Comparison of ENCODE assay signal across 8 mouse cellular contexts in the genomic region with DNA sequence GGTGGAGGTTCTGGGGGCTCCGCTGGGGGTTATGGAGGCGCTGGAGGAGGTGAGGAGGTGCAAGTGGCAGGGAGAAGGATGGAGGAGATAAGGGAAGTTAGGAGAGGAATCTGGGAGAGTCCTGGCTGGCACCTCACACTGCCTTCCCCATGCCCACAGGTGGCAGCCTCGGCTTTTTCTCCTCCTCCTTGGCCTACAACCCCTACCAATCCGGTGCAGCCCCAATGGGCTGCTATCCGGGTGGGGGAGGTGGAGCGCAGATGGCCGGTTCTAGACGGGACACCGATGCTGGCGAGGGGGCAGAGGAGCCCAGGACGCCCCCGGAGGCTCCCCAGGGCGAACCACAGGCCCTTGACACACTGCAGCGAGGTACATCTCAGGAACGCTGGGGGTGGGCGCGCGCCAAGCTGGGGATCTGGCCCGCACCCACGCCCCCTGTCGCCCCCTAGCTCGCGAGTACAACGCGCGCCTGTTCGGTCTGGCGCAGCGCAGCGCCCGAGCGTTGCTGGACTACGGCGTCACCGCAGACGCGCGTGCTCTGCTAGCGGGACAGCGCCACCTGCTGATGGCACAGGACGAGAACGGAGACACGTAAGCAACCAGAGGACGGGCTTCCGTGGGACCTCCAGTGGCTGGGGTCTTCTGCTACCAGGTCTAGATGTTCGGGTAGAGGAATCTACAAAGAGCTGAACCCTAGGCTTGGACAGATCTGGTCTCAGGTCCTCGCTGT. TPM values are rescaled to one million over a fixed set of nuclear protein-coding genes. Genes with fewer than 3 reads are reported as not detected.
DNase-seq lines count a peak whose midpoint lies in the region; ATAC-seq and TF ChIP-seq lines count a peak whose summit lies in the region.

No protein-coding gene starts in this region.

- TF ChIP-seq CTCF in C2C12 (IDR thresholded peaks at IDR 0.05; ENCODE audit: control insufficient read depth, insufficient read depth, insufficient read length): peak; percentile 96
- TF ChIP-seq CTCF in embryonic fibroblast, embryonic 13.5 days (IDR thresholded peaks at IDR 0.05; ENCODE audit: borderline replicate concordance, insufficient read depth, low read length): peak; percentile 100

- no peaks in the 10 kb centered on the region for H3K27me3 ChIP-seq in C2C12 (ENCODE audit: control insufficient read depth, insufficient read depth, insufficient read length)
- H3K27me3 ChIP-seq in heart, embryonic 12.5 days (replicated peaks): peaks cover 62% of the 10 kb centered on the region
- peaks cover 15% of the 10 kb centered on the region for H3K27me3 ChIP-seq in kidney, embryonic 16.5 days (ENCODE audit: insufficient read depth, low read length)
- peaks cover 33% of the 10 kb centered on the region for H3K27me3 ChIP-seq in liver, embryonic 13.5 days
- H3K27me3 ChIP-seq in stomach, embryonic 16.5 days (ENCODE audit: control insufficient read depth, insufficient read depth, low read length): no peaks in the 10 kb centered on the region

- peak overlapping the region; percentile 68 for H3K9ac ChIP-seq in heart, embryonic 12.5 days
- peak overlapping the region; percentile 67 for H3K9ac ChIP-seq in kidney, embryonic 16.5 days (replicated peaks; ENCODE audit: low read length)
- peak overlapping the region; percentile 74 for H3K9ac ChIP-seq in liver, embryonic 13.5 days
- H3K9ac ChIP-seq in stomach, embryonic 16.5 days (ENCODE audit: low read length): peak overlapping the region; percentile 72

- ATAC-seq in heart, embryonic 12.5 days (ENCODE audit: insufficient number of reproducible peaks, low FRiP score): no peak
- ATAC-seq in kidney, embryonic 16.5 days (ENCODE audit: low FRiP score, low TSS enrichment): no peak
- no peak for ATAC-seq in liver, embryonic 13.5 days (ENCODE audit: low read depth)
- ATAC-seq in stomach, embryonic 16.5 days (ENCODE audit: insufficient read depth, low FRiP score): peak; percentile 19; the same call in 1 of the 2 replicates

- peak overlapping the region; percentile 74 for H3K4me2 ChIP-seq in heart, embryonic 12.5 days
- H3K4me2 ChIP-seq in kidney, embryonic 16.5 days (replicated peaks; ENCODE audit: low read depth, low read length): peak overlapping the region; percentile 79
- peak overlapping the region; percentile 90 for H3K4me2 ChIP-seq in liver, embryonic 13.5 days
- H3K4me2 ChIP-seq in stomach, embryonic 16.5 days (ENCODE audit: low read depth, low read length): peak overlapping the region; percentile 80

- no peak for TF ChIP-seq POLR2A in embryonic fibroblast, embryonic 13.5 days (IDR thresholded peaks at IDR 0.05; ENCODE audit: low read depth, low read length)

- peaks cover under 1% of the 10 kb centered on the region; the same call in 1 of the 2 replicates for H3K4me1 ChIP-seq in embryonic fibroblast, embryonic 13.5 days (ENCODE audit: control insufficient read depth, insufficient read depth, low read length)
- H3K4me1 ChIP-seq in heart, embryonic 12.5 days (replicated peaks): peaks cover 22% of the 10 kb centered on the region
- H3K4me1 ChIP-seq in kidney, embryonic 16.5 days (ENCODE audit: insufficient read depth, low read length): peaks cover 13% of the 10 kb centered on the region
- H3K4me1 ChIP-seq in liver, embryonic 13.5 days (replicated peaks): peaks cover 69% of the 10 kb centered on the region
- peaks cover 14% of the 10 kb centered on the region for H3K4me1 ChIP-seq in stomach, embryonic 16.5 days (ENCODE audit: control insufficient read depth, insufficient read depth, low read length)

- H3K79me3 ChIP-seq in C2C12 (ENCODE audit: low read depth): no peaks in the 10 kb centered on the region

- 2% methylated on average over 47 of the region's 47 CpGs for WGBS in heart, embryonic 12.5 days
- 2% methylated on average over 47 of the region's 47 CpGs for WGBS in kidney, embryonic 16.5 days
- WGBS in liver, embryonic 13.5 days (ENCODE audit: insufficient replicate concordance): 1% methylated on average over 47 of the region's 47 CpGs
- 2% methylated on average over 47 of the region's 47 CpGs for WGBS in stomach, embryonic 16.5 days

- peaks cover 17% of the 10 kb centered on the region for H3K79me2 ChIP-seq in C2C12 (ENCODE audit: control insufficient read depth, insufficient read depth)

- H3K36me3 ChIP-seq in C2C12 (ENCODE audit: control insufficient read depth, insufficient read depth): peaks cover 41% of the 10 kb centered on the region
- peaks cover 44% of the 10 kb centered on the region for H3K36me3 ChIP-seq in heart, embryonic 12.5 days
- peaks cover 4% of the 10 kb centered on the region for H3K36me3 ChIP-seq in kidney, embryonic 16.5 days (ENCODE audit: insufficient read depth, low read length)
- H3K36me3 ChIP-seq in liver, embryonic 13.5 days: peaks cover 41% of the 10 kb centered on the region
- peaks cover 12% of the 10 kb centered on the region; the same call in 1 of the 2 replicates for H3K36me3 ChIP-seq in stomach, embryonic 16.5 days (ENCODE audit: control insufficient read depth, insufficient read depth, low read length)

- no peak overlapping the region for H3ac ChIP-seq in C2C12 (ENCODE audit: control insufficient read depth, insufficient read length, low read depth)

- peak; percentile 96 for DNase-seq in brain, adult 2 months (ENCODE audit: low read depth, low spot score)
- peak; percentile 74 for DNase-seq in liver, embryonic 13.5 days
- DNase-seq in neural tube, embryonic 10.5 days (ENCODE audit: extremely low spot score, low spot score): peak; percentile 88

- no peak overlapping the region for H3K4me3 ChIP-seq in C2C12 (ENCODE audit: insufficient read depth, poor library complexity, severe bottlenecking)
- H3K4me3 ChIP-seq in embryonic fibroblast, embryonic 13.5 days (ENCODE audit: insufficient read depth, low read length): no peak overlapping the region
- peak overlapping the region; percentile 40 for H3K4me3 ChIP-seq in heart, embryonic 12.5 days
- peak overlapping the region; percentile 45 for H3K4me3 ChIP-seq in kidney, embryonic 16.5 days (ENCODE audit: low read length)
- H3K4me3 ChIP-seq in liver, embryonic 13.5 days (replicated peaks): peak overlapping the region; percentile 56
- peak overlapping the region; percentile 44 for H3K4me3 ChIP-seq in stomach, embryonic 16.5 days (replicated peaks; ENCODE audit: low read length)

- H3K9me3 ChIP-seq in heart, embryonic 12.5 days (replicated peaks): no peaks in the 10 kb centered on the region
- H3K9me3 ChIP-seq in kidney, embryonic 16.5 days (ENCODE audit: low read length): no peaks in the 10 kb centered on the region
- no peaks in the 10 kb centered on the region for H3K9me3 ChIP-seq in liver, embryonic 13.5 days (replicated peaks)
- H3K9me3 ChIP-seq in stomach, embryonic 16.5 days (replicated peaks; ENCODE audit: control insufficient read depth, low read length): no peaks in the 10 kb centered on the region

- no peak overlapping the region for H3K27ac ChIP-seq in embryonic fibroblast, embryonic 13.5 days (ENCODE audit: insufficient read depth, low read length)
- H3K27ac ChIP-seq in heart, embryonic 12.5 days (ENCODE audit: poor library complexity, severe bottlenecking): no peak overlapping the region
- no peak overlapping the region for H3K27ac ChIP-seq in kidney, embryonic 16.5 days (ENCODE audit: low read length)
- H3K27ac ChIP-seq in liver, embryonic 13.5 days: no peak overlapping the region
- no peak overlapping the region for H3K27ac ChIP-seq in stomach, embryonic 16.5 days (ENCODE audit: low read length)

RNA-seq across cellular contexts. Expression of a gene that starts 4.8 kb away (rescaled TPM):
- 47.8 TPM for polyA plus RNA-seq in C2C12 (2012; fragmentation: generic; extraction: Trizol)
- polyA plus RNA-seq in embryonic fibroblast, embryonic 13.5 days (2011; ENCODE audit: insufficient read length, low read depth, missing spikeins): 42.3 and 44.8 TPM in 2 replicates
- 7.2 and 7.6 TPM in 2 replicates for polyA plus RNA-seq in heart, embryonic 12.5 days (2016; fragmentation: Nextera tagmentation; extraction: Ambion mirVana)
- 9.7 and 11.5 TPM in 2 replicates for polyA plus RNA-seq in kidney, embryonic 16.5 days (2015; fragmentation: Nextera tagmentation; extraction: Ambion mirVana)
- 3.9 and 4.3 TPM in 2 replicates for polyA plus RNA-seq in liver, embryonic 13.5 days (2015; fragmentation: Nextera tagmentation; extraction: Ambion mirVana)
- 10.2 and 10.4 TPM in 2 replicates for polyA plus RNA-seq in stomach, embryonic 16.5 days (2015; fragmentation: Nextera tagmentation; extraction: Ambion mirVana)

RNA-seq across cellular contexts. Expression of a gene that starts 18.1 kb away (rescaled TPM):
- polyA plus RNA-seq in C2C12 (2012; fragmentation: generic; extraction: Trizol): 11.8 TPM
- 1.5 and 2.7 TPM in 2 replicates for polyA plus RNA-seq in embryonic fibroblast, embryonic 13.5 days (2011; ENCODE audit: insufficient read length, low read depth, missing spikeins)
- 12.0 and 13.4 TPM in 2 replicates for polyA plus RNA-seq in heart, embryonic 12.5 days (2016; fragmentation: Nextera tagmentation; extraction: Ambion mirVana)
- polyA plus RNA-seq in kidney, embryonic 16.5 days (2015; fragmentation: Nextera tagmentation; extraction: Ambion mirVana): 4.5 and 5.4 TPM in 2 replicates
- polyA plus RNA-seq in liver, embryonic 13.5 days (2015; fragmentation: Nextera tagmentation; extraction: Ambion mirVana): 5.8 and 7.1 TPM in 2 replicates
- 22.1 and 23.0 TPM in 2 replicates for polyA plus RNA-seq in stomach, embryonic 16.5 days (2015; fragmentation: Nextera tagmentation; extraction: Ambion mirVana)

RNA-seq across cellular contexts. Expression of a gene that starts 19.1 kb away (rescaled TPM):
- polyA plus RNA-seq in C2C12 (2012; fragmentation: generic; extraction: Trizol): 13.1 TPM
- 3.2 and 3.9 TPM in 2 replicates for polyA plus RNA-seq in embryonic fibroblast, embryonic 13.5 days (2011; ENCODE audit: insufficient read length, low read depth, missing spikeins)
- polyA plus RNA-seq in heart, embryonic 12.5 days (2016; fragmentation: Nextera tagmentation; extraction: Ambion mirVana): 9.9 and 10.0 TPM in 2 replicates
- polyA plus RNA-seq in kidney, embryonic 16.5 days (2015; fragmentation: Nextera tagmentation; extraction: Ambion mirVana): 22.4 and 26.0 TPM in 2 replicates
- polyA plus RNA-seq in liver, embryonic 13.5 days (2015; fragmentation: Nextera tagmentation; extraction: Ambion mirVana): 11.2 and 12.1 TPM in 2 replicates
- 14.1 and 16.0 TPM in 2 replicates for polyA plus RNA-seq in stomach, embryonic 16.5 days (2015; fragmentation: Nextera tagmentation; extraction: Ambion mirVana)

RNA-seq across cellular contexts. Expression of a gene that starts 29.6 kb away (rescaled TPM):
- polyA plus RNA-seq in C2C12 (2012; fragmentation: generic; extraction: Trizol): 161 TPM
- 62.4 and 67.7 TPM in 2 replicates for polyA plus RNA-seq in embryonic fibroblast, embryonic 13.5 days (2011; ENCODE audit: insufficient read length, low read depth, missing spikeins)
- 97.7 and 116 TPM in 2 replicates for polyA plus RNA-seq in heart, embryonic 12.5 days (2016; fragmentation: Nextera tagmentation; extraction: Ambion mirVana)
- 188 and 198 TPM in 2 replicates for polyA plus RNA-seq in kidney, embryonic 16.5 days (2015; fragmentation: Nextera tagmentation; extraction: Ambion mirVana)
- 85.6 and 86.7 TPM in 2 replicates for polyA plus RNA-seq in liver, embryonic 13.5 days (2015; fragmentation: Nextera tagmentation; extraction: Ambion mirVana)
- 131 and 133 TPM in 2 replicates for polyA plus RNA-seq in stomach, embryonic 16.5 days (2015; fragmentation: Nextera tagmentation; extraction: Ambion mirVana)

RNA-seq across cellular contexts. Expression of a gene that starts 32.0 kb away (rescaled TPM):
- polyA plus RNA-seq in C2C12 (2012; fragmentation: generic; extraction: Trizol): 1.3 TPM
- 1.3 and 1.6 TPM in 2 replicates for polyA plus RNA-seq in embryonic fibroblast, embryonic 13.5 days (2011; ENCODE audit: insufficient read length, low read depth, missing spikeins)
- polyA plus RNA-seq in heart, embryonic 12.5 days (2016; fragmentation: Nextera tagmentation; extraction: Ambion mirVana): 4.3 and 4.4 TPM in 2 replicates
- polyA plus RNA-seq in kidney, embryonic 16.5 days (2015; fragmentation: Nextera tagmentation; extraction: Ambion mirVana): 14.7 and 16.9 TPM in 2 replicates
- 10.6 and 12.3 TPM in 2 replicates for polyA plus RNA-seq in liver, embryonic 13.5 days (2015; fragmentation: Nextera tagmentation; extraction: Ambion mirVana)
- 13.8 and 16.8 TPM in 2 replicates for polyA plus RNA-seq in stomach, embryonic 16.5 days (2015; fragmentation: Nextera tagmentation; extraction: Ambion mirVana)

Comparison
In these comparisons a context has a peak if more than half of its experiments do, and no peak if none do; other contexts are left out.
1. H3K4me3 ChIP-seq: peak in heart, embryonic 12.5 days (single experiment), kidney, embryonic 16.5 days (single experiment), liver, embryonic 13.5 days (single experiment) and stomach, embryonic 16.5 days (single experiment); none in C2C12 (single experiment) and embryonic fibroblast, embryonic 13.5 days (single experiment).
2. Peak in every context shown above with its lines, with median percentiles within 50 percentile points of each other: DNase-seq, H3K4me2 ChIP-seq and H3K9ac ChIP-seq.